Mouse (Mus musculus) forebrain, embryonic 12.5 days (tissue): ENCODE measurements around the gene Grk5. TPM values are rescaled to one million over a fixed set of nuclear protein-coding genes. Genes with fewer than 3 reads are reported as not detected.

ENCODE experiments used
- ATAC-seq: fragments of 200-750 bp; cut with Nextera tagmentation; 2 replicates; pipeline ENCODE4 v1.8.0; 2017; ENCODE audit warnings: moderate TSS enrichment; ENCODE audit not compliant: low FRiP score
- H3K27ac ChIP-seq: fragments of 300-500 bp; sonication (generic); 2 replicates; pipeline ENCODE4 v1.5.1; 2016; ENCODE audit warnings: mild to moderate bottlenecking
- H3K27me3 ChIP-seq: fragments of 300-500 bp; sonication (generic); 2 replicates; pipeline ENCODE4 v1.6.1; 2016; ENCODE audit warnings: mild to moderate bottlenecking
- H3K36me3 ChIP-seq: fragments of 300-500 bp; sonication (generic); replicated peaks from 2 replicates; pipeline ENCODE4 v1.6.1; 2016; ENCODE audit warnings: mild to moderate bottlenecking
- H3K4me1 ChIP-seq: fragments of 300-500 bp; sonication (generic); 2 replicates; pipeline ENCODE4 v1.6.1; 2016
- H3K4me2 ChIP-seq: fragments of 300-500 bp; sonication (generic); 2 replicates; pipeline ENCODE4 v1.6.1; 2016; ENCODE audit warnings: mild to moderate bottlenecking, moderate library complexity
- H3K4me3 ChIP-seq: fragments of 300-500 bp; sonication (generic); replicated peaks from 2 replicates; pipeline ENCODE4 v1.5.1; 2016; ENCODE audit warnings: mild to moderate bottlenecking
- H3K9ac ChIP-seq: fragments of 300-500 bp; sonication (generic); 2 replicates; pipeline ENCODE4 v1.6.1; 2016; ENCODE audit warnings: mild to moderate bottlenecking
- H3K9me3 ChIP-seq: fragments of 300-500 bp; sonication (generic); 2 replicates; pipeline ENCODE4 v1.6.1; 2016
- WGBS: fragments of 180-500 bp; shearing (Covaris S2); methylation state at CpG from one replicate; pipeline ENCODE4 v1.1.7; 2016; 5-methylcytosine and 5-hydroxymethylcytosine counted together
- polyA plus RNA-seq: library from polyadenylated mRNA; unstranded; fragments of >200 nt; fragmentation: Nextera tagmentation; extraction: Ambion mirVana; gene quantifications from 2 replicates; pipeline ENCODE4 v1.2.1, GENCODE M21; 2016

Gene Grk5
- polyA plus RNA-seq, 1 experiment from 2014 or later, result 2.0 TPM

DNA sequence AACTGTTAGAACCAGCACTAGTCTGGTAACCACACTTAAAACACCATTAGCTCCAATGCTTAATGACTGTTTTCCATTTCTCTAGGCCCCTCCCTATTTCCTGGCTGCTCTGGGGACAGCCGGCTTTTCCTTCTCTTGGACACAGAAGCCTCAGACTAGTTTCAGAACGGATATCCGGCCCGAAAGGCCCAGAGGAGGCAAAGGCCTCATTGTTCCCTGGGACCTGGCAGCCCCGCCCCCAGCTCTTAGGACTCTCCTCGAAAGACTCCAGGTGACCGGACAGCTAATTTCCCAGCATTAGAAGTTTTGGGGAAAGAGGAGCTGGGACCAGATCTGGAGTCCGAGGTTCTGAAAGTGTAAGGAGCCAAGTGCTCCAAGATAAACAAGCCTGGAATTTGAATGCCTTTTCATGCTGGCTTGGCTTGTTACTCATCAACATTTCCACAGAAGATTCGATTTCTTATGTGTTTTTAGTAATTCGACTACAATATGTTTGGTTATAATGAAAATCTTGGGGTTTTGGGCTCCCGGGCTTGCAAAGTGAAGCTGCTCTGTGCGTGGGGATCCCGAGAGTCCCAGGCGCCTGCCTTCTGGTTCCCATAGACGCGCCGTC is 342 bp upstream of the Grk5 start:
- Histone ChIP-seq H3K9me3 (no peaks in the 10 kb centered on the region), H3K36me3 (no peaks in the 10 kb centered on the region), H3K4me3 (peak overlapping the region; percentile 82), H3K9ac (peak overlapping the region; percentile 88), H3K27me3 (no peaks in the 10 kb centered on the region), H3K4me2 (peak overlapping the region; percentile 72), H3K27ac (peak overlapping the region; percentile 95), H3K4me1 (peaks cover 16% of the 10 kb centered on the region)
- no peak for ATAC-seq
- 4% methylated on average over 17 of the region's 17 CpGs for WGBS

DNA sequence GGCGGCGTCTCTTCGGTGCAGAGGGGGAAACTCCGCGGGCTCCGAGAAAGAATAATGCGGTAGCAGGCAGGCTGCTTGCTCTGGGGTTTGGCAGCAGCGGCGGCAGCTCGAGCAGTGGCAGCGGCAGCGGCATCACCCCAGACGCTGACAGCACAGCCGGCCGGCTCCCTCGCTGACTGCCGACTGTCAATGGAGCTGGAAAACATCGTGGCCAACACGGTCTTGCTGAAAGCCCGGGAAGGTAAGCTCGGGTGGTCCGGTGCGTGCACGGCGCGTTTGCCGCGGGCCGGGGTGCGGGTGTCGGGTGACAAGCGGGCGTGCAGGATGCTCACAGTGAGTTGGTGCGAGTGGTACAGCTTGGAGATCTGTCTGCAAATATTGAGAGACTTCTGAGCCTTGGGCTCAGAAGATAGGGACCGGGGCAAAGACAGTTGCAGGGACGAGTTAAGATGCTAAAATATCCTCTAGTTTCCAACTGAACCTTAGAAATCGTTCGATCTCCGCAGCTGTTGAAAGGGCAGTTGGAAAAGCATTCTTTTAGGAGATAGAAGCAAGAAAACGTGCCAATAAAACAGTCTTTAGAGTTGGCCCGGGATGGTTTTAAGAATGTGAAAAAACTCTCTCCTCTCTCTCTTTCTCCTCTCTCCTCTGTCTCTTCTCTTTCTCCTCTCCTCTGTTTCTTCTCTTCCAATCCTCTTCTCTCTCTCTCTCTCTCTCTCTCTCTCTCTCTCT is 1.0 kb downstream of the Grk5 start:
- Histone ChIP-seq H3K9ac (peak overlapping the region; percentile 88), H3K36me3 (no peaks in the 10 kb centered on the region), H3K27me3 (no peaks in the 10 kb centered on the region), H3K4me2 (peak overlapping the region; percentile 72), H3K9me3 (no peaks in the 10 kb centered on the region), H3K4me3 (peak overlapping the region; percentile 82), H3K27ac (peak overlapping the region; percentile 95), H3K4me1 (peaks cover 16% of the 10 kb centered on the region)
- ATAC-seq, result peak; percentile 63
- WGBS, result under 1% methylated on average over 38 of the region's 41 CpGs

DNA sequence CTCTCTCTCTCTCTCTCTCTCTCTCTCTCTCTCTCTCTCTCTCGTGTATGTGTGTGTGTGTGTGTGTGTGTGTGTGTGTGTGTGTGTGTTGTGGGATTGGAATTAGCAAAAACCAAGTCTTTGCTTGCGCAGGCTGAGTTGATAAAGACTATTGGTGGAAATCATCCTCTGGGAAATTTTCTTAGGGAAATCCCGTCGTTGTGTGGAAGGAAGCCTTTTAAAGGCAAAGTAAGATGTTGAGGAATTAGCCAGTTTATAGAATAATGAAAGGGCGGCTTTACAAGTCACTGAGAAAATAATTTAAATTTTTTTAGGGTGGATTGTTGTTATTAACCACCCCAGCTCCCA is 1.5 kb downstream of the Grk5 start:
- no peaks in the 10 kb centered on the region for H3K9me3 ChIP-seq
- no peak overlapping the region for H3K27ac ChIP-seq
- H3K4me1 ChIP-seq, result peaks cover 16% of the 10 kb centered on the region
- H3K4me2 ChIP-seq, result peak overlapping the region; percentile 72
- no peaks in the 10 kb centered on the region for H3K27me3 ChIP-seq
- WGBS, result 8% methylated on average over 4 of the region's 5 CpGs
- ATAC-seq, result no peak
- H3K36me3 ChIP-seq, result no peaks in the 10 kb centered on the region
- peak overlapping the region; percentile 88 for H3K9ac ChIP-seq
- peak overlapping the region; percentile 82 for H3K4me3 ChIP-seq

DNA sequence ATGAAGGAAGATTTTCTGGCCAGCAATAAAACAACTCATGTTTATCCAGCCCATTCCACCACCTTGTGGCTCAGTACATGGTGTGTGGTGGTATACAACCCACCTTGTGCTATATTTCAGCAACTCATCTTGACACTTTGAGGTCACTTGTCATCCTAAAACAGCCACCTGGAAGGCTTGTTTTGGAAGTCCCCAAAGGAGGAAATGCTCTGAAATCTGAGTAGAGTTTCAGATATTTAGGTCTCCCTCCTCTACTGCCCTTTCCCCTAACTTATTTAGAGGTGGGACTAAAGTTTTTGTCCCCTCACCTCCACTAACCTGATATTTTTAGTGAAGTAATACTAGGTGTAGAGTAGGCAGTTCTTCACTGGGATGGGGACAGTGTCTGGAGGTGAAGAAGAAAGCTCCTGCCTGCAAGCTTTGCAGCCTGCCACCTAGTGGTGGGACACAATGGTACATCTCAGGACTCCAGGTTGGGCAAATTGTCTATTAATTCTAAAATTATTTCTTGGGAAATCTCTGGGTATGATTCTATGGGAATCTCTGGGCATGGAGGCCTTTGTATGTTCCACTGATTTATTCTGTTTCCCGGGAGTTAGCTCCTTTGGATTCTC is 2.5 kb downstream of the Grk5 start:
- Histone ChIP-seq H3K4me3 (no peak overlapping the region), H3K9me3 (no peaks in the 10 kb centered on the region), H3K4me1 (peaks cover 16% of the 10 kb centered on the region), H3K36me3 (no peaks in the 10 kb centered on the region), H3K9ac (no peak overlapping the region), H3K27me3 (no peaks in the 10 kb centered on the region), H3K27ac (no peak overlapping the region), H3K4me2 (peak overlapping the region; percentile 8; the same call in 1 of the 2 replicates)
- WGBS, result 43% methylated on average over 1 of the region's 1 CpGs
- no peak for ATAC-seq

DNA sequence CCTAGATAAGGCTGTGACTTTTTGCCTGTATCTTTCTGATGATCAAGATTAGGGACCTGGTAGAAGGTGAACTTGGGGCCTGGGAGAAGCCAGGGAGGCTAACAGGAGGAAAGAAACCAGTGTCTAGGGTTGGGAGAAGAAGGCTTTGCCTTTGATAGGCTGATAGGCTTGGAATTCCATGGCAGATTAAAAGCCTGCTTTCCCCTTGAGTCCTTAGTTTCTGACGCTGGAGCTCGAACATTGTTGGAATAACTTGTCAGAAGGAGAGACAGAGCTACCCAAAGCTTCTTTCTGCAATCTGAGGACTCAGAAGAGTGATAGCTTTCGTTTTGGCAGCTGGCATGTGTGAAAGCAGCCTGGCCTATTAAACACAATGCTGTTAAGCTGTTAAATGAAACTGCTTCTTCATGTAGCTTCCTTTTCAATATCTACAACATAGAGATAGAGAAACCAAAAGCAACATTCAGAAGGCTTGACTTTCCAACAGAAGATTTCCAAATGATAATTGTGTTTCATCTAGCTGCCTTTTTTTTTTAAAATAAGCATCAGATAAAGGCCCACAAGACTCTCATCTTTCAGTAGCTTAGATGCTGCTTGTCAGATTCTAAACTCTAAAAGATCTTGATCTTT is 5.8 kb downstream of the Grk5 start:
- no peak overlapping the region for H3K4me2 ChIP-seq
- 37% methylated on average over 3 of the region's 3 CpGs for WGBS
- H3K27ac ChIP-seq, result no peak overlapping the region
- no peaks in the 10 kb centered on the region for H3K36me3 ChIP-seq
- no peaks in the 10 kb centered on the region for H3K27me3 ChIP-seq
- H3K4me1 ChIP-seq, result peaks cover 9% of the 10 kb centered on the region
- H3K4me3 ChIP-seq, result no peak overlapping the region
- H3K9me3 ChIP-seq, result no peaks in the 10 kb centered on the region
- no peak for ATAC-seq
- H3K9ac ChIP-seq, result no peak overlapping the region

DNA sequence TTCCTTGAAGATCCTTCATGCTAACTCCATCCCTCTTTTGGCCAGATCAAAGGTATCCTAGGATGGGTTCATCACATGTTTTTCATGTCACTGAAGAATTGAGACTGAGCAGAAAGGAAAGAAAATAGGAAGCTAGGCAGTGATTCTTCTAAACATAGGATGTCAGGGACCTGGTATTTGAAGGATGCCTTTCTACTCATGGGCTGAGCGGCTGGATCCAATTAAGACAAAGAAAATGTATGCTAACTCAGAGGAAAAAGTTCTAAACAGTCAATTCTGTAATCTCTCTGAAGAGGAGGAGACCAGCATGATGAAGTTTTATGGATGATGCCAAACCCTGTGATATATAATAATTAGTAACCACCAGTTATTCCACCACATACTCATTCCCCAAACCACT is 13.6 kb downstream of the Grk5 start:
- no peak overlapping the region for H3K27ac ChIP-seq
- H3K9me3 ChIP-seq, result no peaks in the 10 kb centered on the region
- no peaks in the 10 kb centered on the region for H3K27me3 ChIP-seq
- no peaks in the 10 kb centered on the region for H3K4me1 ChIP-seq
- WGBS, result 75% methylated on average over 1 of the region's 1 CpGs
- no peak overlapping the region for H3K4me2 ChIP-seq
- H3K36me3 ChIP-seq, result no peaks in the 10 kb centered on the region
- no peak for ATAC-seq
- H3K4me3 ChIP-seq, result no peak overlapping the region
- no peak overlapping the region for H3K9ac ChIP-seq

DNA sequence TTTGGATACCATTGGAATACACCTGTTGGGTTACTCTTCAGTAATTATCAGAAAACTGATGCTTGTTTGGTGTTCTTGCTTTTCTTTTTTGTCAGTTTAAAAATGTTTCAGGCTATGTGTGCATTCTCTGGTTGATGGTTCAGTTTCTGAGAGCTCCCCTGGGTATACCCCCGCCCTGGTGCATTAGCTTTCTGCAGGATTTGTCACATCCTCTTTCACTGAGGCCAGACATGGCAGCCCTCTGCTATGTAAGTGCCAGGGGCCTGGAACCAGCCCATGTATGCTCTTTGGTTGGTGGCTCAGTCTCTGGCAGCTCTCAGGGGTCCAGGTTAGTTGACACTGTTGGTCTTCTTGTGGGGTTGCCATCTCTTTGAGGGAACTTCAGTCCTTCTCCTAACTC is 14.4 kb downstream of the Grk5 start:
- 93% methylated on average over 1 of the region's 1 CpGs for WGBS
- no peak for ATAC-seq
- Histone ChIP-seq H3K27ac (no peak overlapping the region), H3K27me3 (no peaks in the 10 kb centered on the region), H3K4me1 (no peaks in the 10 kb centered on the region), H3K9me3 (no peaks in the 10 kb centered on the region), H3K4me2 (no peak overlapping the region), H3K4me3 (no peak overlapping the region), H3K9ac (no peak overlapping the region), H3K36me3 (no peaks in the 10 kb centered on the region)

DNA sequence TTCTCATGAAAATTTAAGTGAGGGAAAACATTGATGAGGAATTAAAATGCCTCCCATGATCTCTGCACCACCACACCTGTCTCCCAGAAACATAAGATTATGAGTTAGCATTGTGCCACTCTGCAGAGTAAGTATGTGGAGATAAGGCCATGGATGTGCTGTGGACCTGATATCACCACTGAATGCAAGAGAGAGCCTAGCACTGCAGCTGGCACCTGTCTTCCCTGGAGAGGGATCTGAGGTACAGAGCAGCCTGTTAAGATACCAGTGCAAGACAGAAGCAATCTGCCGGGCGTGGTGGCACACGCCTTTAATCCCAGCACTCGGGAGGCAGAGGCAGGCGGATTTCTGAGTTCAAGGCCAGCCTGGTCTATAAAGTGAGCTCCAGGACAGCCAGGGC is 15.9 kb downstream of the Grk5 start:
- no peaks in the 10 kb centered on the region for H3K4me1 ChIP-seq
- no peaks in the 10 kb centered on the region for H3K27me3 ChIP-seq
- H3K9ac ChIP-seq, result no peak overlapping the region
- H3K36me3 ChIP-seq, result no peaks in the 10 kb centered on the region
- H3K27ac ChIP-seq, result no peak overlapping the region
- WGBS, result 98% methylated on average over 5 of the region's 5 CpGs
- H3K4me2 ChIP-seq, result no peak overlapping the region
- no peak overlapping the region for H3K4me3 ChIP-seq
- no peak for ATAC-seq
- no peaks in the 10 kb centered on the region for H3K9me3 ChIP-seq

DNA sequence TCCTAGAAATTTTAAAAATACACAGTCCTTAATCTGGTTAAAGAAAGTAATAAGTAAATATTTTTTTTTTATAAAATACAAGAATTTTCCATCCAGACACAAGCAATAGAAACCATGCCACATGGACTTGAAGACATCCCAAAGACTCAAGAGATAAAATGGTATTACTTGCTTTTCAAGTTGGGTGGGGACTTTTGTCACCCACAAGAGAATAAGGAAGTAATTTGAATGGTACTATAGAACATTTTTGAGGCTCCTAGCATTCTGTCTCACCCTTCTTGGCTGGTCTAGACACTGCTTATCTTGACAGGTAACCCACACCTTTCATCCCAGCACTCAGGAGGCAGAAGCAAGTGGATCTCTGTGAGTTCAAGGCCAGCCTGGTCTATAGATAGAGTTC is 20.8 kb downstream of the Grk5 start:
- Histone ChIP-seq H3K9ac (no peak overlapping the region), H3K4me2 (no peak overlapping the region), H3K4me3 (no peak overlapping the region), H3K27me3 (no peaks in the 10 kb centered on the region), H3K9me3 (no peaks in the 10 kb centered on the region), H3K27ac (no peak overlapping the region), H3K36me3 (no peaks in the 10 kb centered on the region), H3K4me1 (no peaks in the 10 kb centered on the region)
- no peak for ATAC-seq

DNA sequence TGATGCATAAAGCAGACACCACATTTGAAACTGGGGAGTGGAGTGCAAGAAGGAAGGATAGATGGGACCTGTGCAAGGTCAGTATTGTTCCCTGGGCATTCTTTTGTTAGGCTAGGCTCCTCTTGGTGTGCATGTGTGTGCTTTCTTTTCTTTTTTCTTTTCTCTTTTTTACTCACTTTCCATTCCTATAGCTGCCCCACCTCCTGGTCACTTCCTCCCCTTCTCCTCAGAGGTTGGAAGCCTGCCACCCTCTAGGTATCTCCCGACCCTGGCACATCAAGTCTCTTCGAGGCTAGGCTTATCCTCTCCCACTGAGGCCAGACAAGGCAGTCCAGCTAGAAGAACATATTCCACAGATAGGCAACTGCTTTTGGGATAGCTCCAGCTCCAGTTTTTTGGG is 22.1 kb downstream of the Grk5 start:
- WGBS, result 85% methylated on average over 2 of the region's 2 CpGs
- H3K4me2 ChIP-seq, result no peak overlapping the region
- H3K4me1 ChIP-seq, result no peaks in the 10 kb centered on the region
- H3K36me3 ChIP-seq, result no peaks in the 10 kb centered on the region
- H3K9me3 ChIP-seq, result no peaks in the 10 kb centered on the region
- H3K27ac ChIP-seq, result no peak overlapping the region
- H3K27me3 ChIP-seq, result no peaks in the 10 kb centered on the region
- H3K4me3 ChIP-seq, result no peak overlapping the region
- ATAC-seq, result no peak
- no peak overlapping the region for H3K9ac ChIP-seq

DNA sequence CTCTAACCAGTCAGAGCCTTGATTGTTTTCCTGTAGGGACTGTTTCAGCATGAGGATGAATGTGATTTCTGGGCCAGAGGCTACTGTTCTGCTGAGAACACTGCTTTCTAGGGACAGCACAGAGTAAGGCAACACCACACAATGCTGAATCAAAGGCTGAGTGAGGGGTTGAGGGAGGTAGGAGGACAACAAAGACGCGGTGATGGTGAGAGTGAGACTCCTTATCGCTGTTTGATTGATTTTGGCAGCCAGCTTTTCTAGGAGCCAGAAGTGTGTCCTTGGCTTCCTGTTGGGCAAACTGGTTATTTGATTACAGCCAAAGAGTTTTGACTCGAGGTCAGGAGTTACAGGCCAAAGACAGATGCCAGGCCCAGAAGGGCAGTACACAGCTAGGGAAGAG is 25.7 kb downstream of the Grk5 start:
- Histone ChIP-seq H3K27ac (no peak overlapping the region), H3K4me3 (no peak overlapping the region), H3K4me2 (no peak overlapping the region), H3K9ac (no peak overlapping the region), H3K4me1 (no peaks in the 10 kb centered on the region), H3K36me3 (no peaks in the 10 kb centered on the region), H3K9me3 (no peaks in the 10 kb centered on the region), H3K27me3 (no peaks in the 10 kb centered on the region)
- WGBS, result 87% methylated on average over 4 of the region's 4 CpGs
- ATAC-seq, result no peak

DNA sequence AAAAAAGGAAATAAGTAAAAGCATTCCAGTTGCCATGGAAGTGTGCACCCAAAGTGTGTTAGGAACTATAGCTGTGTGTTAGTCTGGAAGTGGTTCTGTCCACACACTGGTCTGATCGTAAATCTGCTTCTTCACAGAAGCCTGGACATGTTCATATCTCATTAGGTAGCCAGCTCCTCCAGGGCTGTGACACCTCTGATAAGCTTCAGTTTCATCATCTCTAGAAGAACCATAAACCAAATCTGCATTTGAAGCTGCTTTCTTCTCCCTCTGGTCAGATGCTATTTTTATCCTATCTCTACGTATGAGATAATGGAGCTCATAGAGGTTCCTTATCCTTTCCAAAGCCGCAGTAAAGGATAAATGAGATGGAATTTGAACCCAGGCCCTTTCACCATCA is 26.3 kb downstream of the Grk5 start:
- whole genome bisulfite sequencing, result 87% methylated on average over 3 of the region's 3 CpGs
- H3K27ac ChIP-seq, result no peak overlapping the region
- ATAC-seq, result no peak
- no peaks in the 10 kb centered on the region for H3K4me1 ChIP-seq
- H3K27me3 ChIP-seq, result no peaks in the 10 kb centered on the region
- no peaks in the 10 kb centered on the region for H3K9me3 ChIP-seq
- no peaks in the 10 kb centered on the region for H3K36me3 ChIP-seq
- no peak overlapping the region for H3K4me2 ChIP-seq
- H3K4me3 ChIP-seq, result no peak overlapping the region
- H3K9ac ChIP-seq, result no peak overlapping the region
